Mouse (Mus musculus): ENCODE data around the gene Etv3. TPM values are rescaled to one million over a fixed set of nuclear protein-coding genes. Genes with fewer than 3 reads are reported as not detected.
"Not testable (repeated sequence)": the region's sequence is repeated elsewhere in the genome, so short reads cannot be mapped to it uniquely, and the experiment has no call there.

Etv3 gene
- polyA plus RNA-seq, 1 experiment from 2014 or later = 7.3 TPM

- 25% methylated on average over 14 of the region's 14 CpGs for WGBS
- H3K4me2 ChIP-seq (ENCODE audit: low read length) = peak overlapping the region; percentile 3; the same call in 1 of the 2 replicates
- no peak overlapping the region for H3K27ac ChIP-seq (replicated peaks in 1 of 2; ENCODE audit: control insufficient read depth in 1 of 2, insufficient read depth in 1 of 2, low read depth in 2 of 2, low read length in 2 of 2)
Measured at GRCm38 (mm10) chr3:87549908-87550307, 24.7 kb downstream of the Etv3 start.

GRCm38 (mm10) chr3:87552327-87552726, 27.1 kb downstream of the Etv3 start:
- H3K4me2 ChIP-seq (ENCODE audit: low read length) = no peak overlapping the region
- H3K9me3 ChIP-seq (ENCODE audit: control insufficient read depth, low read length) = no peaks in the 10 kb centered on the region
- no peak overlapping the region for H3K9ac ChIP-seq (ENCODE audit: low read length)
- H3K27ac ChIP-seq (replicated peaks in 1 of 2; ENCODE audit: control insufficient read depth in 1 of 2, insufficient read depth in 1 of 2, low read depth in 2 of 2, low read length in 2 of 2) = no peak overlapping the region
- H3K4me1 ChIP-seq (ENCODE audit: control insufficient read depth in 2 of 2, insufficient read depth in 2 of 2, low read length in 2 of 2) = peaks cover 12 to 22% of the 10 kb centered on the region in 2 experiments
- WGBS = 85% methylated on average over 4 of the region's 4 CpGs
- peaks cover 20% of the 10 kb centered on the region; the same call in 1 of the 2 replicates for H3K27me3 ChIP-seq (ENCODE audit: control insufficient read depth, insufficient read depth, low read length)
- no peak overlapping the region for H3K4me3 ChIP-seq (ENCODE audit: control insufficient read depth in 1 of 2, insufficient read depth in 1 of 2, low read depth in 1 of 2, low read length in 2 of 2)
- ATAC-seq (ENCODE audit: insufficient number of reproducible peaks, insufficient read depth, low FRiP score, low read depth) = no peak
- no peaks in the 10 kb centered on the region for H3K36me3 ChIP-seq (ENCODE audit: control insufficient read depth, insufficient read depth, low read length)

More at GRCm38 (mm10) chr3:87549908-87550307, 24.7 kb downstream of the Etv3 start:
- Histone ChIP-seq H3K4me1 (ENCODE audit: control insufficient read depth in 2 of 2, insufficient read depth in 2 of 2, low read length in 2 of 2) (peaks cover 5 to 10% of the 10 kb centered on the region in 2 experiments; a peak in 3 of 4 replicates), H3K9me3 (ENCODE audit: control insufficient read depth, low read length) (no peaks in the 10 kb centered on the region), H3K4me3 (ENCODE audit: control insufficient read depth in 1 of 2, insufficient read depth in 1 of 2, low read depth in 1 of 2, low read length in 2 of 2) (no peak overlapping the region), H3K9ac (ENCODE audit: low read length) (peak overlapping the region; percentile 32; the same call in 1 of the 2 replicates), H3K27me3 (ENCODE audit: control insufficient read depth, insufficient read depth, low read length) (peaks cover 20% of the 10 kb centered on the region; the same call in 1 of the 2 replicates), H3K36me3 (ENCODE audit: control insufficient read depth, insufficient read depth, low read length) (no peaks in the 10 kb centered on the region)
- ATAC-seq (ENCODE audit: insufficient number of reproducible peaks, insufficient read depth, low FRiP score, low read depth) = no peak

DNA sequence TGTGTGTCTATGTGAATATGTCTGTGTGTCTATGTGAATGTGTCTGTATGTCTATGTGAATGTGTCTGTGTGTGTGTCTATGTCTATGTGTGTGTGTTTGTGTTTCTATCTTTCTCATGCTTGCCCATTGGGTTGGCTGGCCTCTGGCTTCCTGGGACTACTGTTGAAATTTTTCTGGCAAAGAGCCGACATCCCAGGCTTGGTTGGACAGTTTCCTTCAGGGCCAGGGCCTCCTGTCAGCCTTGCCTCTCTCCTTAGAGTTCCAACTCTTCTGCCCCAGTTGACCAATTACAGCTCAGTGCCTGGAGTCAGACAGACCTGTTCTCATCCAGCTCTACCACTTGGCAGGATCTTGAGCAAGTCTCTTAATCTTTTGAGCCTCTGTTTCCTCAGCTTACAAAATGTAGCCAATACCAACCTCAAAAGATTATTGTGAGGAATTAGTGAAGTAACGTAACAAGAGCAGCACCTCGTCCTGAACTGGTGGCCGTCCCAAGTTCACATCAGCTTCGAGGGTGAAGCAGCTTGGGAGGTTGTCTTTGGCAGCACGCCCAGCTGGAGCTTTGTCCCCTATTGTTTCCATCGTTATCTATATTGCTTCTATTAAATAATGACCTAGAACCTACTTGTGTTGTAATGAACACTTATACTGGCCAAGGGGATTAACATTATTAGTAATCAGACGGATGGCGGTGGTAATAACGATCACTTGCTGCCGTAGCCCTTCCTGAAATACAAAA, 28.2 kb downstream of the Etv3 start:
- no peak overlapping the region for H3K4me2 ChIP-seq (ENCODE audit: low read length)
- H3K9me3 ChIP-seq (ENCODE audit: control insufficient read depth, low read length) = no peaks in the 10 kb centered on the region
- H3K27me3 ChIP-seq (ENCODE audit: control insufficient read depth, insufficient read depth, low read length) = peaks cover 20% of the 10 kb centered on the region; the same call in 1 of the 2 replicates
- no peaks in the 10 kb centered on the region for H3K36me3 ChIP-seq (ENCODE audit: control insufficient read depth, insufficient read depth, low read length)
- 45% methylated on average over 11 of the region's 11 CpGs for WGBS
- peaks cover 12 to 22% of the 10 kb centered on the region in 2 experiments for H3K4me1 ChIP-seq (ENCODE audit: control insufficient read depth in 2 of 2, insufficient read depth in 2 of 2, low read length in 2 of 2)
- H3K9ac ChIP-seq (ENCODE audit: low read length) = no peak overlapping the region
- no peak for ATAC-seq (ENCODE audit: insufficient number of reproducible peaks, insufficient read depth, low FRiP score, low read depth)
- no peak overlapping the region for H3K27ac ChIP-seq (replicated peaks in 1 of 2; ENCODE audit: control insufficient read depth in 1 of 2, insufficient read depth in 1 of 2, low read depth in 2 of 2, low read length in 2 of 2)
- H3K4me3 ChIP-seq (ENCODE audit: control insufficient read depth in 1 of 2, insufficient read depth in 1 of 2, low read depth in 1 of 2, low read length in 2 of 2) = no peak overlapping the region

GRCm38 (mm10) chr3:87554859-87555258, 29.7 kb downstream of the Etv3 start:
- not testable (repeated sequence) for H3K27ac ChIP-seq (replicated peaks in 1 of 2; ENCODE audit: control insufficient read depth in 1 of 2, insufficient read depth in 1 of 2, low read depth in 2 of 2, low read length in 2 of 2); ATAC-seq (ENCODE audit: insufficient number of reproducible peaks, insufficient read depth, low FRiP score, low read depth); H3K4me2 ChIP-seq (ENCODE audit: low read length); H3K9ac ChIP-seq (ENCODE audit: low read length); H3K4me3 ChIP-seq (ENCODE audit: control insufficient read depth in 1 of 2, insufficient read depth in 1 of 2, low read depth in 1 of 2, low read length in 2 of 2); H3K36me3 ChIP-seq (ENCODE audit: control insufficient read depth, insufficient read depth, low read length); H3K9me3 ChIP-seq (ENCODE audit: control insufficient read depth, low read length)
- Histone ChIP-seq H3K4me1 (ENCODE audit: control insufficient read depth in 2 of 2, insufficient read depth in 2 of 2, low read length in 2 of 2) (peaks cover 12 to 22% of the 10 kb centered on the region in 2 experiments), H3K27me3 (ENCODE audit: control insufficient read depth, insufficient read depth, low read length) (peaks cover 16% of the 10 kb centered on the region; the same call in 1 of the 2 replicates)
- 70% methylated on average over 9 of the region's 13 CpGs for WGBS

GRCm38 (mm10) chr3:87556109-87556531, 30.9 kb downstream of the Etv3 start:
- ATAC-seq (ENCODE audit: insufficient number of reproducible peaks, insufficient read depth, low FRiP score, low read depth) = no peak
- whole genome bisulfite sequencing = 43% methylated on average over 3 of the region's 3 CpGs
- H3K4me2 ChIP-seq (ENCODE audit: low read length) = no peak overlapping the region
- H3K4me1 ChIP-seq (ENCODE audit: control insufficient read depth in 2 of 2, insufficient read depth in 2 of 2, low read length in 2 of 2) = peaks cover 12 to 22% of the 10 kb centered on the region in 2 experiments
- H3K9me3 ChIP-seq (ENCODE audit: control insufficient read depth, low read length) = no peaks in the 10 kb centered on the region
- 0 out of 2 replicates have a peak overlapping the region, but pooled peaks have one; percentile 27 for H3K9ac ChIP-seq (ENCODE audit: low read length)
- peak overlapping the region in 1 of 2 experiments; percentile 48; a peak in 2 of 4 replicates for H3K27ac ChIP-seq (replicated peaks in 1 of 2; ENCODE audit: control insufficient read depth in 1 of 2, insufficient read depth in 1 of 2, low read depth in 2 of 2, low read length in 2 of 2)
- no peak overlapping the region for H3K4me3 ChIP-seq (ENCODE audit: control insufficient read depth in 1 of 2, insufficient read depth in 1 of 2, low read depth in 1 of 2, low read length in 2 of 2)
- H3K27me3 ChIP-seq (ENCODE audit: control insufficient read depth, insufficient read depth, low read length) = 0 out of 2 replicates have a peak, but pooled peaks cover 5% of the 10 kb centered on the region
- no peaks in the 10 kb centered on the region for H3K36me3 ChIP-seq (ENCODE audit: control insufficient read depth, insufficient read depth, low read length)

DNA sequence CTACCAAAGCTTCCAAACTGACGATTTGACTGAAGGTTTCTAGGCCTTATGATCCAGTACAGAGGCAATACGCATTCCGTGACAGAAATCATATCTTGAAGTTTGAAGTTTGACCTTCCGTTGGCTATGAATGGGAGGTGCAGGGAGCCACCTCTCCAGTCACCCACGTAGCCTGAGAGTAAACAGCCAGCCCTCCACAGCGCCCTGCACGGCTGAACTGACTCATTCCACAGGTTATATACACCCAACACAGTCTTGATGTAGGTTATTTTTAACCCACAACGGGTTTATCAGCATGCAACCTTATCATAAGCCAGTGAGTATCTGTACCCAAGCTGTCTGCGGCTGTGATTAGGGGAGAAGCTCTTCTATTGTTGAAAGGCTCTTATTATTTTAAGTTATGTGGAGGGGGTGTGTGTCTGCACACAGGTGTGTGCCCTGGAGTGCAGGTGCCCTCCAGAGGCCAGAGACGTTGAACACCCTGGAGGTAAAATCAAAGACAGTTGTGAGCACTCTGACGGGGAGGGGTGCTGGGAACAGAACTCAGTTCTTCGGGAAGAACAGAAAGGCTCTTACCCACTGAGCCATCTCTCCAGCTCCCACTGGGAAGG, 31.6 kb downstream of the Etv3 start:
- H3K4me2 ChIP-seq (ENCODE audit: low read length) = no peak overlapping the region
- peaks cover 12 to 22% of the 10 kb centered on the region in 2 experiments for H3K4me1 ChIP-seq (ENCODE audit: control insufficient read depth in 2 of 2, insufficient read depth in 2 of 2, low read length in 2 of 2)
- no peaks in the 10 kb centered on the region for H3K36me3 ChIP-seq (ENCODE audit: control insufficient read depth, insufficient read depth, low read length)
- no peak overlapping the region for H3K4me3 ChIP-seq (ENCODE audit: control insufficient read depth in 1 of 2, insufficient read depth in 1 of 2, low read depth in 1 of 2, low read length in 2 of 2)
- H3K9me3 ChIP-seq (ENCODE audit: control insufficient read depth, low read length) = no peaks in the 10 kb centered on the region
- H3K27ac ChIP-seq (replicated peaks in 1 of 2; ENCODE audit: control insufficient read depth in 1 of 2, insufficient read depth in 1 of 2, low read depth in 2 of 2, low read length in 2 of 2) = peak overlapping the region; percentile 13 to 48; a peak in 2 of 4 replicates
- 0 out of 2 replicates have a peak, but pooled peaks cover 4% of the 10 kb centered on the region for H3K27me3 ChIP-seq (ENCODE audit: control insufficient read depth, insufficient read depth, low read length)
- 35% methylated on average over 12 of the region's 12 CpGs for WGBS
- H3K9ac ChIP-seq (ENCODE audit: low read length) = no peak overlapping the region
- 0 out of 2 replicates have a peak, but pooled peaks have one; percentile 40 for ATAC-seq (ENCODE audit: insufficient number of reproducible peaks, insufficient read depth, low FRiP score, low read depth)

DNA sequence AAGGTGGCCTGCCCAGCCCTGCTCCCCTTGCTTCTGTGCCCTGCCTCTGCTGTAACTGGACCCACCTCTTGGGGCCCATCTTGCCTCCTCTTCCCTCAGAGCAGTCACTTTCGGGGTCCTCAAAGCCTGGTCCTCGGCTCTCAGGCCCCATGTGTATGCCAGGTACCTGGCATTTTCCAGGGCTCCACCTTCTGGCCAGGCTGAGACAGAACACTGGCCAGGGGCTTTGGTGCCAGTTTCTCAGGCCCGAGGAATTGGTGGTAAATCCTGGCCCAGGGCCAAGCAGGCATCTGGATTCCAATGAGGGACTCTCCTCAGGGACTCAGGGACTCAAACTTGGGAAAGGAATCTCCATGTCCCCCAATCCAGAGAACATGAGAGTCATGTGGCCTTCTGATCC, 34.9 kb downstream of the Etv3 start:
- ATAC-seq (ENCODE audit: insufficient number of reproducible peaks, insufficient read depth, low FRiP score, low read depth) = no peak
- peaks cover 8 to 12% of the 10 kb centered on the region in 2 experiments for H3K4me1 ChIP-seq (ENCODE audit: control insufficient read depth in 2 of 2, insufficient read depth in 2 of 2, low read length in 2 of 2)
- no peak overlapping the region for H3K4me2 ChIP-seq (ENCODE audit: low read length)
- H3K27me3 ChIP-seq (ENCODE audit: control insufficient read depth, insufficient read depth, low read length) = 0 out of 2 replicates have a peak, but pooled peaks cover 4% of the 10 kb centered on the region
- H3K27ac ChIP-seq (replicated peaks in 1 of 2; ENCODE audit: control insufficient read depth in 1 of 2, insufficient read depth in 1 of 2, low read depth in 2 of 2, low read length in 2 of 2) = no peak overlapping the region
- no peak overlapping the region for H3K4me3 ChIP-seq (ENCODE audit: control insufficient read depth in 1 of 2, insufficient read depth in 1 of 2, low read depth in 1 of 2, low read length in 2 of 2)
- no peaks in the 10 kb centered on the region for H3K36me3 ChIP-seq (ENCODE audit: control insufficient read depth, insufficient read depth, low read length)
- no peaks in the 10 kb centered on the region for H3K9me3 ChIP-seq (ENCODE audit: control insufficient read depth, low read length)
- H3K9ac ChIP-seq (ENCODE audit: low read length) = no peak overlapping the region
- 54% methylated on average over 3 of the region's 3 CpGs for WGBS
